Mouse (Mus musculus): ENCODE measurements around the gene Acot7. TPM values are rescaled to one million over a fixed set of nuclear protein-coding genes. Genes with fewer than 3 reads are reported as not detected.

Acot7 gene
- polyA plus RNA-seq, 1 experiment from 2014 or later = 53.1 TPM

GRCm38 (mm10) chr4:152190096-152190653, 12.2 kb downstream of the Acot7 start:
- Histone ChIP-seq H3K27ac (ENCODE audit: low read depth, low read length) (no peak overlapping the region), H3K9ac (ENCODE audit: low read depth, low read length) (0 out of 2 replicates have a peak overlapping the region, but pooled peaks have one; percentile 18), H3K9me3 (replicated peaks; ENCODE audit: control insufficient read depth, low read length) (no peaks in the 10 kb centered on the region), H3K27me3 (ENCODE audit: control insufficient read depth, insufficient read depth, low read length) (no peaks in the 10 kb centered on the region), H3K4me1 (ENCODE audit: control insufficient read depth, insufficient read depth, low read length) (peaks cover 34% of the 10 kb centered on the region), H3K36me3 (ENCODE audit: control insufficient read depth, insufficient read depth, low read length) (no peaks in the 10 kb centered on the region), H3K4me3 (ENCODE audit: low read depth, low read length) (no peak overlapping the region), H3K4me2 (no peak overlapping the region; the same call in 1 of the 2 replicates)
- WGBS (ENCODE audit: insufficient replicate concordance) = 69% methylated on average over 11 of the region's 11 CpGs
- ATAC-seq (replicated peaks; ENCODE audit: insufficient number of reproducible peaks, low FRiP score, low TSS enrichment) = no peak

- H3K36me3 ChIP-seq (ENCODE audit: control insufficient read depth, insufficient read depth, low read length) = no peaks in the 10 kb centered on the region
- no peaks in the 10 kb centered on the region for H3K9me3 ChIP-seq (replicated peaks; ENCODE audit: control insufficient read depth, low read length)
- H3K4me2 ChIP-seq = no peak overlapping the region
- ATAC-seq (replicated peaks; ENCODE audit: insufficient number of reproducible peaks, low FRiP score, low TSS enrichment) = no peak
- 55% methylated on average over 5 of the region's 5 CpGs for WGBS (ENCODE audit: insufficient replicate concordance)
- no peaks in the 10 kb centered on the region for H3K27me3 ChIP-seq (ENCODE audit: control insufficient read depth, insufficient read depth, low read length)
- peak overlapping the region; percentile 16; the same call in 1 of the 2 replicates for H3K9ac ChIP-seq (ENCODE audit: low read depth, low read length)
- no peak overlapping the region for H3K4me3 ChIP-seq (ENCODE audit: low read depth, low read length)
- H3K4me1 ChIP-seq (ENCODE audit: control insufficient read depth, insufficient read depth, low read length) = peaks cover 29% of the 10 kb centered on the region
- H3K27ac ChIP-seq (ENCODE audit: low read depth, low read length) = 0 out of 2 replicates have a peak overlapping the region, but pooled peaks have one; percentile 15
These were observed 12.8 kb downstream of the Acot7 start for GRCm38 (mm10) chr4:152190701-152191100.

- Histone ChIP-seq H3K27ac (ENCODE audit: low read depth, low read length) (no peak overlapping the region), H3K27me3 (ENCODE audit: control insufficient read depth, insufficient read depth, low read length) (no peaks in the 10 kb centered on the region), H3K4me2 (no peak overlapping the region), H3K9ac (ENCODE audit: low read depth, low read length) (no peak overlapping the region), H3K4me1 (ENCODE audit: control insufficient read depth, insufficient read depth, low read length) (peaks cover 17% of the 10 kb centered on the region), H3K36me3 (ENCODE audit: control insufficient read depth, insufficient read depth, low read length) (no peaks in the 10 kb centered on the region), H3K9me3 (replicated peaks; ENCODE audit: control insufficient read depth, low read length) (no peaks in the 10 kb centered on the region), H3K4me3 (ENCODE audit: low read depth, low read length) (no peak overlapping the region)
- WGBS (ENCODE audit: insufficient replicate concordance) = 59% methylated on average over 4 of the region's 4 CpGs
- ATAC-seq (replicated peaks; ENCODE audit: insufficient number of reproducible peaks, low FRiP score, low TSS enrichment) = no peak
These were observed 14.6 kb downstream of the Acot7 start for GRCm38 (mm10) chr4:152192569-152192968.

GRCm38 (mm10) chr4:152194476-152195175, 16.7 kb downstream of the Acot7 start:
- Histone ChIP-seq H3K4me2 (no peak overlapping the region), H3K36me3 (ENCODE audit: control insufficient read depth, insufficient read depth, low read length) (no peaks in the 10 kb centered on the region), H3K27ac (ENCODE audit: low read depth, low read length) (no peak overlapping the region), H3K27me3 (ENCODE audit: control insufficient read depth, insufficient read depth, low read length) (no peaks in the 10 kb centered on the region), H3K4me3 (ENCODE audit: low read depth, low read length) (no peak overlapping the region), H3K4me1 (ENCODE audit: control insufficient read depth, insufficient read depth, low read length) (peaks cover 15% of the 10 kb centered on the region), H3K9ac (ENCODE audit: low read depth, low read length) (no peak overlapping the region), H3K9me3 (replicated peaks; ENCODE audit: control insufficient read depth, low read length) (no peaks in the 10 kb centered on the region)
- 82% methylated on average over 3 of the region's 3 CpGs for WGBS (ENCODE audit: insufficient replicate concordance)
- no peak for ATAC-seq (replicated peaks; ENCODE audit: insufficient number of reproducible peaks, low FRiP score, low TSS enrichment)

- no peak for ATAC-seq (replicated peaks; ENCODE audit: insufficient number of reproducible peaks, low FRiP score, low TSS enrichment)
- H3K9me3 ChIP-seq (replicated peaks; ENCODE audit: control insufficient read depth, low read length) = no peaks in the 10 kb centered on the region
- 88% methylated on average over 9 of the region's 9 CpGs for WGBS (ENCODE audit: insufficient replicate concordance)
These were observed 18.3 kb downstream of the Acot7 start for GRCm38 (mm10) chr4:152196276-152196675.

GRCm38 (mm10) chr4:152197545-152197944, 19.6 kb downstream of the Acot7 start:
- Histone ChIP-seq H3K27ac (ENCODE audit: low read depth, low read length) (no peak overlapping the region), H3K4me1 (ENCODE audit: control insufficient read depth, insufficient read depth, low read length) (peaks cover 18% of the 10 kb centered on the region), H3K9ac (ENCODE audit: low read depth, low read length) (no peak overlapping the region), H3K9me3 (replicated peaks; ENCODE audit: control insufficient read depth, low read length) (no peaks in the 10 kb centered on the region), H3K27me3 (ENCODE audit: control insufficient read depth, insufficient read depth, low read length) (no peaks in the 10 kb centered on the region), H3K4me2 (no peak overlapping the region), H3K4me3 (ENCODE audit: low read depth, low read length) (no peak overlapping the region), H3K36me3 (ENCODE audit: control insufficient read depth, insufficient read depth, low read length) (no peaks in the 10 kb centered on the region)
- ATAC-seq (replicated peaks; ENCODE audit: insufficient number of reproducible peaks, low FRiP score, low TSS enrichment) = no peak
- 57% methylated on average over 5 of the region's 5 CpGs for WGBS (ENCODE audit: insufficient replicate concordance)

More at GRCm38 (mm10) chr4:152196276-152196675, 18.3 kb downstream of the Acot7 start:
- H3K27me3 ChIP-seq (ENCODE audit: control insufficient read depth, insufficient read depth, low read length) = no peaks in the 10 kb centered on the region
- no peak overlapping the region for H3K4me3 ChIP-seq (ENCODE audit: low read depth, low read length)
- H3K36me3 ChIP-seq (ENCODE audit: control insufficient read depth, insufficient read depth, low read length) = no peaks in the 10 kb centered on the region
- H3K27ac ChIP-seq (ENCODE audit: low read depth, low read length) = no peak overlapping the region
- no peak overlapping the region for H3K4me2 ChIP-seq
- H3K9ac ChIP-seq (ENCODE audit: low read depth, low read length) = no peak overlapping the region
- H3K4me1 ChIP-seq (ENCODE audit: control insufficient read depth, insufficient read depth, low read length) = 0 out of 2 replicates have a peak, but pooled peaks cover 6% of the 10 kb centered on the region

GRCm38 (mm10) chr4:152199617-152200016, 21.7 kb downstream of the Acot7 start:
- no peaks in the 10 kb centered on the region for H3K36me3 ChIP-seq (ENCODE audit: control insufficient read depth, insufficient read depth, low read length)
- no peak overlapping the region for H3K4me2 ChIP-seq
- no peak for ATAC-seq (replicated peaks; ENCODE audit: insufficient number of reproducible peaks, low FRiP score, low TSS enrichment)
- H3K27me3 ChIP-seq (ENCODE audit: control insufficient read depth, insufficient read depth, low read length) = no peaks in the 10 kb centered on the region
- H3K4me1 ChIP-seq (ENCODE audit: control insufficient read depth, insufficient read depth, low read length) = peaks cover 24% of the 10 kb centered on the region
- H3K4me3 ChIP-seq (ENCODE audit: low read depth, low read length) = no peak overlapping the region
- no peaks in the 10 kb centered on the region for H3K9me3 ChIP-seq (replicated peaks; ENCODE audit: control insufficient read depth, low read length)
- no peak overlapping the region for H3K9ac ChIP-seq (ENCODE audit: low read depth, low read length)
- WGBS (ENCODE audit: insufficient replicate concordance) = 76% methylated on average over 1 of the region's 1 CpGs
- no peak overlapping the region for H3K27ac ChIP-seq (ENCODE audit: low read depth, low read length)

- Histone ChIP-seq H3K36me3 (ENCODE audit: control insufficient read depth, insufficient read depth, low read length) (no peaks in the 10 kb centered on the region), H3K9me3 (replicated peaks; ENCODE audit: control insufficient read depth, low read length) (no peaks in the 10 kb centered on the region), H3K4me1 (ENCODE audit: control insufficient read depth, insufficient read depth, low read length) (peaks cover 24% of the 10 kb centered on the region), H3K4me2 (no peak overlapping the region), H3K27me3 (ENCODE audit: control insufficient read depth, insufficient read depth, low read length) (no peaks in the 10 kb centered on the region), H3K9ac (ENCODE audit: low read depth, low read length) (no peak overlapping the region), H3K4me3 (ENCODE audit: low read depth, low read length) (no peak overlapping the region), H3K27ac (ENCODE audit: low read depth, low read length) (no peak overlapping the region)
- 54% methylated on average over 6 of the region's 6 CpGs for WGBS (ENCODE audit: insufficient replicate concordance)
- ATAC-seq (replicated peaks; ENCODE audit: insufficient number of reproducible peaks, low FRiP score, low TSS enrichment) = no peak; the same call in 1 of the 2 replicates
These were observed 23.6 kb downstream of the Acot7 start for GRCm38 (mm10) chr4:152201492-152201891.

Measured in heart, embryonic 11.5 days (tissue).